Mouse (Mus musculus): ENCODE results near the gene Nupr1l. TPM values are rescaled to one million over a fixed set of nuclear protein-coding genes. Genes with fewer than 3 reads are reported as not detected.

Gene Nupr1l
- total RNA-seq, 2 experiments from 2014 or later, result 1.2 TPM; not detected in 1

GRCm38 (mm10) chr5:129918065-129918651 is 9.8 kb downstream of the Nupr1l start:
- DNase-seq, result no peak

- no peak for DNase-seq
These were observed 10.4 kb downstream of the Nupr1l start for GRCm38 (mm10) chr5:129918752-129919151.

GRCm38 (mm10) chr5:129919320-129919719 is 11.0 kb downstream of the Nupr1l start:
- no peak for DNase-seq

- no peak for DNase-seq
These were observed 13.6 kb downstream of the Nupr1l start for GRCm38 (mm10) chr5:129921972-129922371.

DNA sequence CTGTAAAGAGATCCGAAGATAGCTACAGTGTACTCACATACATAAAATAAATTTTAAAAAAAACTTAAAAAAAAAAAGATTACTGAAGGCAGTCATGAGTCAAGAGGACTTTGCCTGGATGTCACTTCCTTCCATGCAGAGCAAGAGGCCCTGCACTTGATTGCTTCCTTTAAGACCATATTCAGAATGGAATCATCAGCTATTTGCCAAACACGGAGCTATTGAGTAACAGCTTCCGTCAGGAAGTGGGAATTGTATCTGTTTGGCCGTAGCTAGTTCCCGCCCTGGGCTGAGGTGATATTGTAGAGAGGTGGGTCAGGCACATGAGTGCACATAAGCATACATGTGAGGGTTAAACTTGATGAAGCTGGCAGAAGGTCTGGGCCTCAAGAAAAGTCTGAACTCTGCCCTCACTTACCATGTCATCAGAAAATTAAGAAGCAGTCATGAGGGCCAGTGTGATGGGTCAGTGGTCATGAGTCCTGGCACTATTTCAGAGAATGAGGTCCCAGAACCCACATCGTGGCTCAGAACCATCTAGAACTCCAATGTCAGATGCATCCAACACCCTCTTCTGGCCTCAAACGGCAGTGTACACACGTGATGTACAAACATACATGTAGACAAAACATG is 16.6 kb downstream of the Nupr1l start:
- DNase-seq, result no peak

DNA sequence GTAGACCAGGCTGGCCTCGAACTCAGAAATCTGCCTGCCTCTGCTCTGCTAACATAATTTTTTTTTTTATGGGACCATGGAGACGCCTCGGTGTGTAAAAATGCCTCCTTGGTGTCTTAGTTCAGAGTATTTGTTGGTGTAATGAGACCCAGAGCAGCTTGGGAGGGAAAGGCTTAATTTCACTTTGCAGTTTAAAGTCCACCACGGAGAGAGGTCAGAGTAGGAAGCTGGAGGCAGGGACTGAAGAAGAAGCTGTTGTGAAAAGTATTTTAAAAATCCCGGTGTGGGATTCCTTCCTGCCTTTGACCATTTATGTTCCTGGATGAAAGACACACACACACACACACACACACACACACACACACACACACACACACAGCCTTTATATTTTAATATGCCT is 17.6 kb downstream of the Nupr1l start:
- DNase-seq, result no peak

- no peak for DNase-seq
These were observed 21.9 kb downstream of the Nupr1l start for GRCm38 (mm10) chr5:129929924-129930855.

GRCm38 (mm10) chr5:129936941-129937340 is 28.6 kb downstream of the Nupr1l start:
- DNase-seq, result no peak

DNA sequence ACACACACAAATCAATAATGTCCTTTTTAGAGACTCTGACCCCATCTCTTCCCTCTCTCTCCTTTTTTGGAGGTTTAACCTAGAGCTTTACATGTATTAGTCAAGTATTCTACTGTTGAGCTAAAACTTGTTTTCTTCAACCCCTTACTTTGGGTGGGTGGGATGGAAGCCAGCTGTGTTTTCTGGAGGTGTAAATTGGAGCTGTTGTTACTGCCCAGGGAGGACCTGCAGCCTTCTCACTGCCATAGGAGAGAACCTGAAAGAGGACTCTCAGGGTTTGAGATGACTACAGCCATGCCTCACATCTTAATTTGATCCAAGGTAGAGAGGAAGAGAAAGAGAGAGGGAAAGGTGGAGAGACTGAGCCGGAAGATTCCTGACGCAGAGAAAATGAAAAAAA is 31.9 kb downstream of the Nupr1l start:
- DNase-seq, result no peak

DNA sequence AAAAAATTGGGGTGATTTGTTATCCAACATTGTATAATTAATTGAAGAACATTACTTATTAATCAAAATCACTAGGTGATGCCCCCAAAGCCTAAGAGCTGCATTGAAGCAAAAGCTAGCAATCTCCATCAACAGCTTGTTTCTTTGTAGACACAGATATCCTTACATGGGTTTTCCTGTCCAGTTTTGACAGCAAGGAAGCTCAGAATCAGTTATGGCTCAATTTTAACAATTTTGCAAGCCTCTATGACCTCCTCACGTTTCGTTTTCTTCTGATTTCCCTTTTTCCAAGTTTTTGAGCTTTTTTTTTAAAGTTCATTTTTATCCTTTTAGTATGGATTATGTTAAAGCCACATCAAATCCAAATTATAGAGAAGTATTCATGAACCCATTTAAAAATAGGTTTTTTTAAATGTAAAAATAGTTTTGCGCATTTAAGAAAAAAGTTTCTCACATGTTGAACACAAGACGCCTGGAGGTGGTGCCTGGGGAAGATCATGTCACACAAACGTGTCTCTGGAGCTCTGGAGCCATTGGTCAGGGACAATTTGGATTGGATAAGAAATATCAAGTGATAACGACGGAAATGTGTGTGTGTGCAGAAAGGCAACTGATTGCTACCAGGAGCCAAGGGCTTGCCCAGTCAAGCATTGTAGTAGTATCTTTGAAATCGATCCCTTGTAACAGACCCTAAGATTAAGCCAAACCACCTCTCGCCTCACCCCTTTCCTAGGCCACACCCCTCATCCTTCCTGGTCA is 32.6 kb downstream of the Nupr1l start:
- no peak for DNase-seq

- peak; percentile 98 for DNase-seq
These were observed 33.2 kb downstream of the Nupr1l start, which contains the start of gene Vkorc1l1 for GRCm38 (mm10) chr5:129941495-129942045. Gene Vkorc1l1, plus strand, starts transcription at chr5:129941970.

GRCm38 (mm10) chr5:129942073-129942939 is 34.0 kb downstream of the Nupr1l start:
- peak; percentile 54 for DNase-seq

GRCm38 (mm10) chr5:129943402-129943801 is 35.1 kb downstream of the Nupr1l start:
- DNase-seq, result no peak

DNA sequence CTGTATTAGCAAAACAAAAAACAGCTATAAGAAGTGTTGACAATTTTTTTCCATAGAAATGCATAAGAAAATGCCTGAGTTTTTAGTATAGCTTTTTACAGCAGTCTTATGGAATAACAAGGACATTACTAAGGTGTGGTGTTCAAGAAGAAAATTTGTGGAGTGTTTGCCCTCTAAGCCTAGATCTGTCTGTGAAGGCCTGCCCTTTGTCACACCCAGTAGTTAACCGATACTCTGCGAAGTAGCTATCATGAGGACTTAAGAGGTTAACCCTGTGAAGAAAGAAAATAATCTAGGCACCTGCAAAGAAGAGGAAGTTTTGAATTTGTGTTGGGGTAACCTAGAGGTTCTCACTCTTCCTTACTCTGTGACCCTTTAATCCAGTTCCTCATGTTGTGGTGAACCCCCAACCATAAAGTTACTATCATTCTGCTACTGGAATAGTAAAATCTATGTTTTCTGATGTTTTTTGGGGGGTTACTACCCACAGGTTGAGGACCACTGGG is 39.2 kb downstream of the Nupr1l start:
- DNase-seq, result no peak

- DNase-seq, result no peak
These were observed 43.8 kb downstream of the Nupr1l start for GRCm38 (mm10) chr5:129952143-129952542.

GRCm38 (mm10) chr5:129954473-129955254 is 46.3 kb downstream of the Nupr1l start:
- peak; percentile 74 for DNase-seq

DNA sequence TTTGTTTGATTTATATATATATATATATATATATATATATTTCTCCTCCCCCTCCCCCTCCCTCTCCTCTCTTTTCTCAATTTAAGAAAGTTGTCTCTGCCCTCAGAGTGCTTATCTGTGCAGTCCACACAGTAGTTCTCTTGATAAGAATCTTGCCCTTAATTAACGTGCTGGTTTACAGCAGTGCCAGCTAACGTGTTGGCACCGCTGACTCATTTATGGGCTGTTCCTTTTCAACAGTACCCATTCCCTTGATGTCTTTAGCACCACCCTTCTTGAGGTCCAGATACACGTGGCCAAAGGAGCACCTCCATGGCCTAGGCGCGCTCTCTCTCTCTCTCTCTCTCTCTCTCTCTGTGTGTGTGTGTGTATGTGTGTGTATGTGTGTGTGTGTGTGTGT is 47.5 kb downstream of the Nupr1l start:
- DNase-seq, result no peak

DNA sequence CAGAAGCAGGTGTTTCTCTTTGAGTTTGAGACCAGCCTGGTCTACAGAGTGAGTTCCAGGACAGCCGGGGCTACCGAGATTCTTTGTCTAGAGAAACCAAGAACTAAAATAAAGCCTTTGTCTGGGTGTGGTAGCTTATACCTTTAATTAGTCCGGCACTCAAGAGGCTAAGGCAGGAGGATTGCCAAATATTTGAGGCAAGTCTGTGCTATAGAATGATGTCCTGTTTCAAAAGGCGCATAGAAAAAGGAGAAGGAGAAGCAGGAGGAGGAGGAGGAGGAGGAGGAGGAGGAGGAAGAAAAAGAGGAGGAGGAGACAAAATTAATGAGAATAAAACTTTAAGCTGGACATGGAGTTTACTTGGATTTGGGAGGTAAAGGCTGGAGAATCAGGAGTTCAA is 54.9 kb downstream of the Nupr1l start:
- no peak for DNase-seq
